Mouse (Mus musculus): Measurements from ENCODE around the gene Derl3.
A peak's percentile ranks its signal among the peaks of the same experiment; 100 is the strongest.
"Not testable (repeated sequence)": the region's sequence is repeated elsewhere in the genome, so short reads cannot be mapped to it uniquely, and the experiment has no call there.

Gene Derl3

DNA sequence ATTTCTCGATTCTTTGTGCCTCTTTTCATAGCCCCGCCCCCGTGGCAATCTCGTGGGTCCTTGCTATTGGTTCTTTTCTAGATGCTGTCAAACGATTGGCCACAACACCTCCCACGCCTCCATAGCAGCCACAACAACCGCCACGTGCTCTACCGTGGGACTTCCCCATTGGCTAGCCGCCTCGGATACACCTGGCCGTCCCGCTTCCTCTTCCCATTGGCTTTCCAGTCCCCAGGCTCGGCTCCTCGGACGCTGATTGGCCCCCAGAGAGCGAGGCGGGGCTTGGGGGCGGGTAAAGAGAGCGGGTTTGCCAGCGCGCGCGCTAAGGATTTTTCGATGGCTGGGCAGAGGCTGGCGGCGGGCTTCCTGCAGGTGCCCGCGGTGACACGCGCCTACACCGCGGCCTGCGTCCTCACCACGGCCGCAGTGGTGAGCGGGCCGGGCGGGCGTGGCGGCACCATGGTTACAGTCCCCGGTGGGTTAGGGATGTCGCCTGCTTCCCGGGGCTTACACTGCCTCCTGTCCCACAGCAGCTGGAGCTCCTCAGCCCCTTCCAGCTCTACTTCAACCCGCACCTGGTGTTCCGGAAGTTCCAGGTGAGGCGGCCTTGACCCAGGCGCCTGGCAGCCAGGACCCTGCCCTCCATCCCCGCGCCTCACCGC lies at the start of gene Derl3:
Gene Derl3 (plus strand): TSS at position 325 of the 662 bp plus-strand sequence.
- DNase-seq (ENCODE audit: low read depth), result no peak

DNA sequence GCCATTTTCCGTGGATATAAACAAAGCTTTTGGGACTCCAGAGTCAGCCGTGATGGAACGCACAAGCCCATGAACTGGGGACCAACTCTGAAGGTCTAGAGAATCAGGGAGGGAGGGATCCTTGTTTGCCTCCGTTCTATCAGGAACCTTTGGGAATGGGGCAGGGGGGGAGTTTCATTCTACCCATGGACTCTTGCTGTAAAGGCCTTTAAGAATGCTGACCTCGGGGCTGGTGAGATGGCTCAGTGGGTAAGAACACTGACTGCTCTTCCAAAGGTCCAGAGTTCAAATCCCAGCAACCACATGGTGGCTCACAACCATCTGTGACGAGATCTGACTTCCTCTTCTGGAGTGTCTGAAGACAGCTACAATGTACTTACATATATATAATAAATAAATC lies 49.3 kb upstream of the Derl3 start:
- not testable (repeated sequence) for DNase-seq (ENCODE audit: low read depth)

DNA sequence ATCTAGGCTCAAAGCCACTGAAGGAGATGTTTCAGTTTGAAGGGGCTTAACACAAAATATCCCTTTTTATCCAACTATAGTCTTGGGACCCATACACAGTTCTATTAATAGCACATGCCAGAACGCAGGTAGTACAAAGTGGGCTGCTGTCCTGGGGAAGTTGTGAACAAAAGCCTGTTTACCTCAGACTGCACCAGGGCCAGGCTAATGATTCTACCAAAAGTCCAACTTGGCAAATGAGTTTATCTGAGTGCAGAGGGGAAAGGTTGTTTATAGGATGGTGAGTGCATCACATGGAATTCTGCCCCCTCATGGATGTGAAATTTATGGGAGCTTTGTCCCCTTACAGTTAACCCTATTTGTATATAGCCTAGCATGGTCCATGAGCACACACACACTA lies 48.4 kb upstream of the Derl3 start:
- DNase-seq (ENCODE audit: low read depth), result no peak

DNA sequence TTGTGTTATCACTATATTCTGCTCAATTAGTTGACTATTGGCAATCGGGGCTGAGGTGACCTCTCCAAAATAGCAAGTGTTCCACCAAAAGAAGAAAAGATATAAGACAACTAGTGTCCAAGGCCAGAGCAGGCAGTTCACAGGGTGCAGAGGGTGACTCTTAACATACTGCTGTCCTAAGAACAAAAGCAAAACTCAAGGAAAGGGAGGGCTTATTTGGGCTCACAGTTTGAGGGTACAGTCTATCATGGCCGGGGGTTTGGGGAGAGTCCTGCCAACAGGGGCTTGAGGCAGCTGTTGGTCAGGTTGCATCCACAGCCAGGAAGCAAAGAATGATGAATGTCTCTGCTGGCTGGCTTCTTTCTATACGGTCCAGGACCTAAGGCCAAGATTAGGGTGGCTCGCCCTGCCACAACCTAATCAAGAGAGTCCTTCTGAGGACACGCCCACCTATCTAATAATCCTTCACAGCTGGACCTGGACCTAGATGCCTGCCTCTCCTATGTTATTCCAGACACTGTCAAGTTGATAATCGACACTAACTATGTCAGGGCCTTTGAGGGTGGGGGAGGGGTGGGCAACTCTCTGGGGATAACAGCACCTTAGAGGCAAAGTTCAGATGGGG lies 47.8 kb upstream of the Derl3 start:
- no peak for DNase-seq (ENCODE audit: low read depth)

DNA sequence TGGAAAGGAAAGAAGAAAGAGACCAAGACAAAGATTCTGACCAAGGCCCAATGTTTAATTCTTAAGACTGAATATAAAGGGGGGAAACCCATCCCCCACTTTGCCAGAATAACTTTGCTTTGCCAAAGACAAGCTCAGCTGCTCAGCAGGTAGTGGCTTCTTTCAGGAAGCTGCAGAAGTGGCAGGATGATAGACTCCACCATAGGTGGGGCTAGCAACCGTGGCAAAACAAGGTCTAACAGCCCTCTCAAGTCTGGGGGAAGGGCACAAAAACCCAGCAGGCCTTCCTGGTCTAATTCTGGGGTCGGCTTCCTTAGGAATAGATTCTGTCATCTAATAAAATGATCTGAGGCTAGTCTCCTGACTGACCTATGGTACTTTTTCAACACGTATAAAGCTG lies 44.8 kb upstream of the Derl3 start:
- no peak for DNase-seq (ENCODE audit: low read depth)

DNA sequence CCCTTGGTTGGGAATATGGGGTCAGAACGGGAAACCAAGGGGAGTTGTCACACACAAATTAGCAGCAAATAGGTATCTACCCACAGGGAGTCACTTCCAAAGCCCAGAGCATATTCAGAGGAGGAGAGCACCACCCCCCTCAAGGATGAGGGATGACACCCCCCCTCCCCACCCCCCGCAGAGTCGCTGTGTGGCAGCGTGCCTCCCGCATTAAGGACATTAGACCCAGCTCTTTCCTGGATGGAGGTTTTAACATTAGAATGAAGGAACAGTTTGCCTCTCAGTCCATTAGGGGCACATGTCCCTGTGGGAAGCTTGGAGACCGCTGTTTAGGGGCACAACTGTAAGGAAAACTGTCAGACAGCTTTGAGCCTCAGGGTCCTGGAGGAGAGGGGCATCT lies 42.1 kb upstream of the Derl3 start:
- DNase-seq (ENCODE audit: low read depth), result no peak

DNA sequence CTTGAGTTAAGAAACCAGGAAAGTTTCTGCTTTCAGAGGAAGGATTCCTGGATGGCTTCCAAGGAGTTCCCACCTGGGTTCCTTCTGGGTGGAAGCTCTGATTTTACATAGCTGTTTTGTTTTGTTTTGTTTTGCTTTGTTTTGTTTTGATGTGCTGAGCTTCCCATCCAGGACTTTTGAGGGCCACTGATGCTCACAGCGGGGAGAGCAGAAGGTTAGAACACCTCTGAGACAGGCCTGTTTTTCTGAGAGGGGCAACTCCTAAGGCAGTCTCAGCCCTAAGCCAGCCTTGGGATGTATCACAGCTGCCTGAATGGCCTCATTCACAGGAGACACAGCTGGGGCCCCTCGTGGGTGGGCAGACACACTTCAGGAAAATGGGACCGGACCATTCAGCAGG lies 41.5 kb upstream of the Derl3 start:
- DNase-seq (ENCODE audit: low read depth), result no peak

DNA sequence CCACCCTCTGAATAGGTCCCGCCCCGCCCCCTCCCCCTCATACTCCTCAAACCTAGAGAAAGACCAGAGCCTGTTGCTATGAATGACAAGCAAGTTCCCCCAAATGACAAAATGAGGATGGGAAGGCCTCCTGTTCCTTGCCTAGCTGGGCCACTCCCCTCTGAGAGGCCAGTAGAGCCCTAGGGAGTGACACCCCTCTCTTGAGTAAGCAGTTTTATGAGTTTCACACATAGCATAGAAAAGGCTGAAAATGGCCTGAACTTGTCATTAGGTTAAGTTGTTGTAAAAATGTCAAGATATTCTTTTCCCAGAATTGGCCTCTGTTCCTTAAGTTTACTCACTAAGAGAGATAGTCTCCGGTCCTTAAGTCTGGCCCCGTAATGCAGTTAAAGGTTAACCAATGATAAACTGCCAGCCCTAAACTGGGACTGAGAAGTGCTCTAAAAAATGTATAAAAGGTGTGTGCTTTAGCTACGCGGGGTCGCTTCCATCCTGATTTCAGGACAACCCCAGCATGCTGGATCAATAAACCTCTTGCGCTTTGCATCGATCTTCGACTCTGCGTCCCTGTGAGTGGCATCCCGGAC lies 40.6 kb upstream of the Derl3 start:
- DNase-seq (ENCODE audit: low read depth), result no peak

DNA sequence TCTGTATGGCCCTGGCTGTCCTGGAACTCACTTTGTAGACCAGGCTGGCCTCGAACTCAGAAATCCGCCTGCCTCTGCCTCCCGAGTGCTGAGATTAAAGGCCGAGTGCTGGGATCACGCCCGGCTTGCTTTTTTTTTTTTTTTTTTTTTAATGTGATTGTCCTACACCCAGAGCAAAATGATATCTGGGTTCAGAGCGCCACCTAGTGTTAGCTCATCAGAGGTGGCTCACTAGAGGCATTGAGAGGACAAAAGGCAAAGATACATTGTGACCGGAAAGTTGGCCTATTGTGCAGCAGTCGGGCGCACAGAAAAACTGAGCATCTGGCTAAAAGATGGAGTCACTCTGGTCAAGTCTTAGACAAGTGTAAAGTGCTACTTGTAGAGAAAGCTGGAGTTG lies 39.8 kb upstream of the Derl3 start:
- DNase-seq (ENCODE audit: low read depth), result no peak

DNA sequence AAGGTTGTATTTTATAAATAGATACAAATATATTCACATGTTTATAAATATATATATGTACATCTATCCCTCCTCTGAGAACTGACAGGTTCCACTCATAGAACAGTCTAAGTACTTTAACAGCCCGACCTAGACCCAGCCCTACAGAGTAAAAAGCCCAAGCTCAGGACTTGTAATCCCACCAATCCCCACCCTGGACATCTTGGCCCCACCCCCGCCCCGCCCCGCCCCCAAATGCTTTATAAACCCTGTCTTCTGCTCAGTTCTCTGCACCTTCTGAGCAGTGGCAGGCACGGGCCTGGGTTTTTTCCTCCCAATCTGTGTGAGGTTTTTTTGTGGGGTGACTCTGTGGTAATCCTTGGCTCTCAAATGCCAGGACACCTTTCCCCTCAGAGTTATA lies 39.1 kb upstream of the Derl3 start:
- no peak for DNase-seq (ENCODE audit: low read depth)

DNA sequence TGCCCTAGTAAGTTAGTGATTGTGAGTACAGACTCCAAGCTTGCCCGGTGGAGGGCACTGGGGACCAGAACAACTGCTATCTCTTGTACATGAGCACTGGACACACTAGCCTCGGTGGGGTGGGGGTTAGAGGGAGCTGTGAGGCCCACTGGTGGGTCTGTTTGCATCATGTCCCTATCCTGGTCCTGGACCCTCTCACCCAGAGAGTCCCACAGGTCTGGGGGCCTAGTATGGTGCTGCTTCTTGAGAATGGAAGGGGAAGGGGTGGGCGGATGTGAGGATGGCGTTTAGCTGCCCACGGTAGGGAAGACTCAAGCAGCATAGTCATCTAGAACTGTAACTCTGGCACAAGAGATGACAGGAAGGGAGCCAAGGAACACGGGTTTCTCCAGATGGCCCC lies 38.4 kb upstream of the Derl3 start:
- DNase-seq (ENCODE audit: low read depth), result no peak

DNA sequence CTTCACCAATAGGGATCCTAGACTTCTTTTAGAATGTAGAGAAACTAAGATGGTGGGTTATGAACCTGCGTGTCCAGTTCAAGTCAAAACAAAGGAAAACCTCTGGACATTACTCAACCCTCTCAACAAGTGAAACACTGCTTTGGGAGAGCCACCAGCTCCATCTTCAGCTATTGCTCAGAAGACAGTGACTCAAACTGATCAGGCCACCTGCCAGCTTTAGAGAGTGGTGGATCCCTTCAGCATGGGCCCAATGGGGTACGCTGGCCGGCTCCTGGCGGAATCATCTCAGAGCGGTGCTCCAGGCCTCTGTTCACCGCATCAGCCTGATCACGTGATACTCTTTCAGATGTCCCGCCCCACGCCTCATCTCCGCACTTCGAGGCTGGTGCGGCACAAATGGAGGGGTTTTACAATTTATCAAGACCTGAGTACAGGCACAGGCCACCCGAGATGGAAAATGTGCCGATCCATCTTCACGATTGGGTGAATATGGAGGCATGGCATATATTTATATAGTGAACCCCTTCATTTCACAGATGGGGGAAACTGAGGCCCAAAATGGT lies 37.7 kb upstream of the Derl3 start:
- no peak for DNase-seq (ENCODE audit: low read depth)

DNA sequence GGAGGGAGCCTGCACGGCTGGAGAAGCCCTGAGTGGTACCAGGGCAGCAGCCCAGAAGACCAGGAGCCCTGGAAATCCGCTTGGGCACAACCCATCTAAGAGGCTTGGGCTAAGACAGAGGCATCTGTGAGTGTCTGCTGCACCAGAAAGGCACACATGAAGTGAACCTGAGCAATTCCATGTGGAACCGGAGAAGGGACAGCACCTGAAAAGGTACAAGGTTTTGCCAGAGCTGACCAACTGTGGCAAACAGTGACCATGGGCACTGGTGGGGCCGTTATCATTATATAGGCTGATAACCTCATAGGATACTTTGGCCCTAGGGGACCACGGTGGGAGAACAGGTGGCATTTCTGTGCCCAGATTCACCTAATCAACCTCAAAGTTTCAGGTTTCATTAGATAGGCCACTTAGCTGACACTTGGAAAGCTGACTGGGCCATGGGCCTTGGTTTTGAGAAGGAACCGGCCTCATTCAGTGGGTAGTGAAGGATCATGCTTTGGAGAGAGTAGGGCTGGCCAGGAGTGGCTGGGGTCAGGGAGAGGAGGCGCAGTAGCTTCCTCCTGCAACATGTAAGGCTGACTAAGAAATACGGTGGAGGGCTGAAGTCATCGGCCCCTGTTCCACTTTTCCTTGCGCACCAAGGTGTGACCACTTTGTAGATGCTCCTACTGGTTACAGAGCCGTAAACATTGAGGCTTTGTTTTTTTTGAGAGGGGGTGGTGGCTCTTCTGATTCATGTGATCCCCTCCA lies 36.9 kb upstream of the Derl3 start:
- DNase-seq (ENCODE audit: low read depth), result no peak

DNA sequence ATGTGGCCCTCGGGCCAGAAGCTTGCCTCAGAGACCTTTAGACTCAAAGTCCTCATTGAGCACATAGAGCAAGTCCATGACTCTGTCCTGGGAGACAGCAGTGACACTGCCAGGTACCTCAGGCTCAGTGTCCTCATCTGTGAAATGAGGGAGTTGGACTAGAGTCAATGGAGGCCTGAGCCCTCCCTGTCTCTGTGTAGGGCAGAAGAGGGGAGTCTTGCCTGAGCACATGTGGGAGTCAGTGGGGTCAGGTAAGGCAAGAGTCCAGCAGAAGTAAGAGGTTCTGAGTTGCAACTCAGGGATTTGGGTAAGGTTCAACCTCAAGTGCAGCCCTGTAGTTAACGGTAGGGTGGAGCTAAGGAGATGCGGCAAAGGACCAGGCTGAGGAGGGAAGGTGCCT lies 36.2 kb upstream of the Derl3 start:
- DNase-seq (ENCODE audit: low read depth), result no peak

DNA sequence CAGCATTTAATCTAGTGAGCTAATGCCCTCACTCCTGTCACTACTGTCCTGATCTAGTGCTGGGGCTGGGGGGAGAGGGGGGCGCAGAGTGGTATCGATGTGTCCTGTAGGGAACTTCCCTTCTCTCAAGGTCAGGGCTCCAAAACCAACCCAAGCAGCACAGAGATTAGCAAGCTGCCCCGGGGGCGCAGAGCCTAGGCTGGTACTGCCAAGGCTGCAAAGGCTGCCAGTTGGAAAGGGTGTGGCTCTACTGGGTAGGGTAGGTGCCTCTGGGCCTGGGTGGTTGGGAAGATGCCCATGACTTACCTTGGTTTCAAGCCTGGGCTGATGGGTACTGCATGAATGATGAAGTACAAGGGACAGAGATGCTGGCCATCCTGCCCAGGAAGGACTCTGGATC lies 35.6 kb upstream of the Derl3 start:
- DNase-seq (ENCODE audit: low read depth), result no peak

DNA sequence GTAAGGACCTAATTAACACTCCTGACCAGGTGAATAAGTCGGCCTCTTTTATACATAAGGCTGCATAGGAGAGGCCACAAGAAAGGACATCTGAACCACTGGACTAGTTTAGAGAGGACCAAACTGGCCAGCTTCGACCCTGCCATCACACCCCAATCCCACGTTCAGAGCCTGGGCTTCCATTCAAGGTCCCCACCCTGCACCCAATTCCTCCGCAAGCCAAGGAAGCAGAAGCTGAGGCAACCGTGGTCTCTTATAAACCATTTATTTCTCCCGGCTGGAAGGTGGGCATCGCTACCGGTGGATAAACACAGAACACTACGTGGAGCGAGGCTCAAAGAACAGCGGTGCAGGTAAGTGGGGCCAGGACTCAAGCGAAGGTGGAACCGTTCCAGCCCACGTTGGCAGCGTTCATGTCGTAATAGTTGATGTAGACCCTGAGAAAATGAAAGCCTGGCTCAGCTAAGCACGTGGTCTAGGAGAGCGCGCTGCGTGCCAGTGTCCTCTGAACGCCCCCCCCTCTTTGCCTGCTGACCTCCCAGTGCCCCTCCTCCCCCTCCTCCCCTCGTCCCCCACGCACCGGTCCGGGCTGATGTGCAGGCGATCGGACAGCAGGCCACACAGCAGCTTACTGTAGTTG lies 34.0 kb upstream of the Derl3 start:
- peak; percentile 36 for DNase-seq (ENCODE audit: low read depth)

DNA sequence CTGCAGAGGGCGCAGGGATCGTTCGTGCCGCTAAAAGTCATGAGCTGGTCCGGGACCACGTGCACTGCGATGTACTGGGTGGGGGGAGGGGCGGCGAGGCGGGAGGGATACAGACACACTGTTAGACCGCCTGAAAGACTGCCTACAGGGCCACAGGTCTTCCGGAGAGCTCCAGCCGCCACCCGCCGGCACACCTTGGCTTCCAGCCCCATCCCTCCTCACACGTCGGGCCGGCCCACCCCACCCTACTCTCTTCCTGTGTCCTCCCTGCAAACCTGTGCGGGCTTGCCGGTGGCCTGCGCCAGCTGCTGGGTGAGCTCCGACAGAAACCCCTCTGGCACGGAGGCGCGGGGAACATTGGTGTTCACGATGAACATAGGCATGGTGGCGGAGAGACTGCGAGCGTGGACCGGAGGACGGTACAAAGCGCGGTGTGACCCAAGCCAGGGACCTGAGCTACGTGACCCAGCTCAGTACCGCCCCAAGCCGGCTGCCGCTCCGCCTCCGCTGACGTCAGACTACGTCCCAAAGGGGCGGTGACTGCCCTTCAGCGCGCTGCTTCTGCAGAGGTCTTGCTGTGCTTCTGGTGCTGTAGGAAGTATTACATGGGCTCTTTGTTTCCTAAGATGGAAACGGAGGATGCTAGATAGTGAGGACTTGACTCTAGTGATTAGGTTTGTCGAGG lies 33.3 kb upstream of the Derl3 start, which contains the start of gene Mif:
Gene Mif (minus strand): TSS at position 455 of the 685 bp plus-strand sequence.
- peak; percentile 90 for DNase-seq (ENCODE audit: low read depth)

DNA sequence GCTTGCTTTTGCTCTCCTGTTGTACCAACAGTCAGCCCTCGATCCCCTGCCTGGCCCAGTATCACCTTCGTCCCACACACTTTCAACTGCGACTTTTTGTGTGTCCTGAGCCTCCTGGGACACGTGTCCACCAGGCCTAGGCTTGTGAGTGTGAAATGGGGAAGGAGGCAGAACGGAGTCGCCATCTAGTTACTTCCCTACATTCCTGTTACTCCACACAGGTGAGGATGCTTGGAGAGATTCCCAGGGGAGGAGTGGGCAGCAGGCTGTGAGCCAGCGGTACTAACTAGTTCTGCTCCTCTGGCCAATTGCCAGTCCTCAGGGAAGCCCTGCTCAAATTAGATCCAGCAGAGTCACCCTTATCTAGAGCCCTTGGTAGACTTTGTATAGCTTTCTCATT lies 32.5 kb upstream of the Derl3 start:
- DNase-seq (ENCODE audit: low read depth), result no peak

DNA sequence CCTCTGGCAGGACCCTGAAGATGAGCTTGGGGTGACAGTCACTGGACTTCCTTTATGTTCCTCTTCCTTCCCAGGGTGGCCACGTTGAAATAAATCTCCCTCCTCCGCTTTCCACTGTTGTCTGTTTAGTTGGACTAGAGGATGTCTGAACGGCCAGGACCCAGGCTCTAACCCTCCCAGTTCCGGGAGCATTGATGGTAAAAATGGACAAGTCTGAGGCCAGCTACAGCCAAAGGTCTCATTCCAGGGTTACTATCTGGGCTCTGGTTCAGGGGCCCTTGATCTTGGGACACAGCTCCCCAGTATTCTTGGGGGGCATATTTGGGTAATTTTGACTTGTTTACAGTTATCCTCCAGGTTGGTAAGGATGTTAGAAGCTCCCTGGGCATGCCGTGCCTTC lies 31.6 kb upstream of the Derl3 start:
- DNase-seq (ENCODE audit: low read depth), result no peak

DNA sequence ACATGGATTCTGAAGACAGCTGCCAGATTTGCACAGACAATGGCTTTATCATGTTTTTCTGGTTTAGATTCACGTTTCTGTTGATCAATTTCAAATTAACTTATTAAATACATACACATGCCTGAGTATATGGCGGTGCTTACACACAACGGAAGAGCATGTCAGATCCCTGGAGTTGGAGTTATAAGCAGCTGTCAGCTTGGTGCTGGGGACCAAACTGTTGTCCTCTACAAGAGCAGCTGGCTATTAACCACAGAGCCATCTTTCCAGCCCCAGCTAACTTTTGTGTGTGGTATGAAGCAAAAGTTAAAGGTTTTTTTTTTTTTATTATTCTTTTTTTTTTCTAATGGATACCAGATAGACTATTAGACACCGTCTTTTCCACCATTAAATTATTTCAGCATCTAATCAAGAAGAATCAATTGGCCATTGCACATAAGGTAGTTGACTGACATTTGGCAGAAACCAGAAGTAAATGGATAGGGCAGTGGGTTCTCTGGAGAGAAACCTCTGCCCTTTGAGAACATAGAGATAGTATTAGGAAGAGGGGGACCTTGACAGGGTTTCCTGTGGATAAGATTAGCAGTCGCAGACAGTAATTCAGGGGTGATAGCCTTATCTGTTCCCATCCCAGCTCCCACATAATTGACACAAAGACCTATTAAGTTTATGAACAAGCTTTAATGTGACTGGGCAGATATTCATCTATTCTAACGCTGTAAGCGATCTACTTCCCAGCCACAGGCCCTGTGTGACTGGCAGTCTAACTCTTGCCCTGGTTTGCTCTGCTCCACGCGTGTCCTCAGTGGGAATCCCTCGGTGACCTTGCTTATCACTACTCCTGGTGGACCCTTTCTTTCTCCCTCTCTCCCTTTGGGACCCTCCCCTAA lies 20.9 kb upstream of the Derl3 start:
- DNase-seq (ENCODE audit: low read depth), result no peak

All from fibroblast of lung, adult 2 months (primary cell).